Mouse (Mus musculus) intestine, embryonic 16.5 days (tissue): ENCODE measurements at regions not wholly inside any gene's neighbourhood (a gene's known extent, or its start where the extent isn't known, plus 50 kb on each side); places are given as distances from the start of the nearest gene placed in this dataset.

Source experiments
- ATAC-seq: fragments of 200-750 bp; cut with Nextera tagmentation; 2 replicates; pipeline ENCODE4 v1.8.0; 2017; ENCODE audit warnings: moderate TSS enrichment, moderate library complexity
- H3K27ac ChIP-seq: fragments of 300-500 bp; sonication (generic); 2 replicates; pipeline ENCODE4 v1.5.1; 2014; ENCODE audit warnings: mild to moderate bottlenecking, low read length
- H3K27me3 ChIP-seq: fragments of 300-500 bp; sonication (generic); replicated peaks from 2 replicates; pipeline ENCODE4 v1.6.1; 2014; ENCODE audit warnings: low read length, control low read depth, mixed read lengths; ENCODE audit not compliant: control insufficient read depth, insufficient read depth
- H3K36me3 ChIP-seq: fragments of 300-500 bp; sonication (generic); 2 replicates; pipeline ENCODE4 v1.6.1; 2014; ENCODE audit warnings: low read length, control low read depth; ENCODE audit not compliant: control insufficient read depth, insufficient read depth
- H3K4me1 ChIP-seq: fragments of 300-500 bp; sonication (generic); 2 replicates; pipeline ENCODE4 v1.6.1; 2014; ENCODE audit warnings: low read length, control low read depth, mixed read lengths; ENCODE audit not compliant: control insufficient read depth, insufficient read depth
- H3K4me2 ChIP-seq: fragments of 300-500 bp; sonication (generic); 2 replicates; pipeline ENCODE4 v1.6.1; 2014; ENCODE audit warnings: low read depth, low read length, control low read depth
- H3K4me3 ChIP-seq: fragments of 300-500 bp; sonication (generic); 2 replicates; pipeline ENCODE4 v1.5.1; 2014; ENCODE audit warnings: mild to moderate bottlenecking, low read length
- H3K9ac ChIP-seq: fragments of 300-500 bp; sonication (generic); 2 replicates; pipeline ENCODE4 v1.6.1; 2014; ENCODE audit warnings: low read depth, low read length
- H3K9me3 ChIP-seq: fragments of 300-500 bp; sonication (generic); 2 replicates; pipeline ENCODE4 v1.6.1; 2016; ENCODE audit warnings: low read length, control low read depth; ENCODE audit not compliant: control insufficient read depth
- WGBS: fragments of 180-500 bp; shearing (Covaris S2); extraction: QIAGEN DNeasy Blood & Tissue Kit; methylation state at CpG from one replicate; pipeline ENCODE4 v1.1.7; 2014; 5-methylcytosine and 5-hydroxymethylcytosine counted together

GRCm38 (mm10) chr2:124927882-124928758 is 139.8 kb upstream of the Slc24a5 start:
- no peak overlapping the region for H3K4me2 ChIP-seq
- no peaks in the 10 kb centered on the region for H3K4me1 ChIP-seq
- peak; percentile 88 for ATAC-seq
- no peak overlapping the region for H3K9ac ChIP-seq
- H3K9me3 ChIP-seq: no peaks in the 10 kb centered on the region
- no peak overlapping the region for H3K4me3 ChIP-seq
- 87% methylated on average over 10 of the region's 10 CpGs for WGBS
- no peaks in the 10 kb centered on the region for H3K27me3 ChIP-seq
- no peaks in the 10 kb centered on the region for H3K36me3 ChIP-seq
- no peak overlapping the region for H3K27ac ChIP-seq

GRCm38 (mm10) chr2:124928759-124929113 is 139.2 kb upstream of the Slc24a5 start:
- Histone ChIP-seq H3K9me3 (no peaks in the 10 kb centered on the region), H3K27ac (no peak overlapping the region), H3K4me2 (no peak overlapping the region), H3K4me3 (no peak overlapping the region), H3K4me1 (no peaks in the 10 kb centered on the region), H3K27me3 (no peaks in the 10 kb centered on the region), H3K9ac (no peak overlapping the region), H3K36me3 (no peaks in the 10 kb centered on the region)
- WGBS: 64% methylated on average over 5 of the region's 5 CpGs
- peak; percentile 64 for ATAC-seq

DNA sequence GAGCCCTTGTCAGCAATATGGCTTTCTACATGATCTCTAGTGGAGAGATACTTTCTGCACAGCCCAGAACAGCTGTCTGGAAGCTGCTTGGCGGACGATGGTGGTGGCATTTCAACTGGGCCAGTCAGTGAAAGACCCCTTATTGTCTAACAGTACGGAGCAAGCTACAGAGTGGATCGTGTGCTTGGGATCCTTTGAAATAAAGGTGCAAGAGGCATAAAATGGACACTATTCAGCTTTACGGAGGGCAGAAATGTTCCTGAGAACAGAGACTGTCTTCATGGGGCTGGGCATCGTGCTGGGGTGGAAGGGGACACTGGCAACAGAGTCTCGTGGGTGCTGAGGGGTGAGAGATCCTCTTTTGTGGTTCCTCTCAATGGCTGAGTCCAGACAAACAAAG is 137.2 kb upstream of the Slc24a5 start:
- no peak for ATAC-seq
- 76% methylated on average over 7 of the region's 7 CpGs for WGBS
- Histone ChIP-seq H3K9ac (no peak overlapping the region), H3K36me3 (no peaks in the 10 kb centered on the region), H3K9me3 (no peaks in the 10 kb centered on the region), H3K4me2 (no peak overlapping the region), H3K27me3 (no peaks in the 10 kb centered on the region), H3K27ac (no peak overlapping the region), H3K4me1 (no peaks in the 10 kb centered on the region), H3K4me3 (no peak overlapping the region)

DNA sequence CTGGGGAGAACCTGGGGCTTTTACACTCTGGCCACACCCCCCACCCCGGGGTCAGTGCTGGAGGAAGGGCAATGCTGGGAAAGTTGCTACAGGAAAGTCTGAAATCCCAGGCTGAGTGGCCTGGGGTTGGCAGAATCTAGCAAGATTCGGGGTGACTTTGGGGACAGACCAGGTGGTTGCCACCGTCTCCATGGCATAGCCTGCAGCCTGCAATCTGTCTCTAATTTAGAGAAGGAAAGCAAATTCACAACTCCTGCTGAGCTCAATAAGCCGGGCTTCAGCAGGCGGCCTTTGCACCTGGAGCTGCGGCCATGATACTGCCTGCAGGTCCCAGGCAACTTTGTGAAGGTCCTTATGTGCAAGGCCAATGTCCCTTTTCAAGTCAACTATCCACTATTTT is 135.4 kb upstream of the Slc24a5 start:
- Histone ChIP-seq H3K9me3 (no peaks in the 10 kb centered on the region), H3K36me3 (no peaks in the 10 kb centered on the region), H3K4me3 (no peak overlapping the region), H3K9ac (no peak overlapping the region), H3K27ac (no peak overlapping the region), H3K27me3 (no peaks in the 10 kb centered on the region), H3K4me1 (no peaks in the 10 kb centered on the region), H3K4me2 (no peak overlapping the region)
- no peak for ATAC-seq
- 68% methylated on average over 6 of the region's 6 CpGs for WGBS

DNA sequence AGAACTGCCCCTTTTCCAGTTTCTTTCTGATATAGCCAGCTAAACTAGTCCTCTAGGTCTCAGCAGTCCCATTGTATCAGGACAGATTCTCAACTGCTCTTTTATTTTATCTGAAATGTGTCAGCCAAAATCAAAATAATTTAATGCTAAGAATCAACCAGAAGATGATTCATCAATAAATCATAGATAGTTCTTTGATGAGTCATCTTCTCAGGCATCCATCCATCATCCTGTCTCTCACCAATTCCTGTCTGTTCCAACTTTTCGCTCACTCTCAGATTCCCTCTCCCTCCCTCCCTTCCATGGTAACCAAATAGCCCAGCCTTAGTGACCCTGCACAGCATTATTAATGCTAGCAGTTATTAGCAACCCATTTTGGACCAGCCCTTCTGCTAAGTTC is 134.0 kb upstream of the Slc24a5 start:
- no peaks in the 10 kb centered on the region for H3K36me3 ChIP-seq
- no peak for ATAC-seq
- no peaks in the 10 kb centered on the region for H3K4me1 ChIP-seq
- H3K27me3 ChIP-seq: no peaks in the 10 kb centered on the region
- no peak overlapping the region for H3K27ac ChIP-seq
- no peak overlapping the region for H3K4me2 ChIP-seq
- H3K9ac ChIP-seq: no peak overlapping the region
- no peaks in the 10 kb centered on the region for H3K9me3 ChIP-seq
- 87% methylated on average over 1 of the region's 1 CpGs for WGBS
- no peak overlapping the region for H3K4me3 ChIP-seq

DNA sequence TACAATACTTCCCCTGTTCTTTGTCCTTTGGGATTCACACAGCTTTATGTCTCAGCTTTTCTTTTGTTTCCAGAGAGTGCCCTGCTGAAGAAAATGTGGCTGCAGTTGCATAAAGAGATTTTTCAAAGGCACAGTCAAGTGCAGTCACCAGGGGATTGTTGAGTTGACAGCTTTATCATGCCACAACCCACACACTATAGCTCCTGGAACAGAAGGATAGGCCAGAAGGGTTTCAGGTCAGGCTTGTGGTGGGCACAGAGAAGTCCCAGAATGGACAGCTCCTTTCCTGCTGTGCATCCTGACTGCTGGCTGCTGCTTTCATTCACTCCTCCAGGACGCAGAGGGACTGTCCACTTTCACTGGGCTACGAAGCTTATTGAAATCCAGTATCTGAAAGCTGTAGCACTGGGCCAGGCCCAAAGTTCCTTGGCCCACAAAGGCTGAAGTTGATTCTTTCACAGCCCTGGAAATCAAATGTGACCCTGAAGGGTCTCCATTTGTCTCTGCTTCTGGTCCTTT is 119.6 kb upstream of the Slc24a5 start:
- Histone ChIP-seq H3K9ac (no peak overlapping the region), H3K9me3 (no peaks in the 10 kb centered on the region), H3K27ac (no peak overlapping the region), H3K4me1 (no peaks in the 10 kb centered on the region), H3K4me3 (no peak overlapping the region), H3K36me3 (no peaks in the 10 kb centered on the region), H3K27me3 (no peaks in the 10 kb centered on the region), H3K4me2 (no peak overlapping the region)
- 55% methylated on average over 2 of the region's 2 CpGs for WGBS
- no peak for ATAC-seq

- 48% methylated on average over 9 of the region's 9 CpGs for WGBS
- Histone ChIP-seq H3K4me1 (no peaks in the 10 kb centered on the region), H3K9me3 (no peaks in the 10 kb centered on the region), H3K4me3 (no peak overlapping the region), H3K36me3 (no peaks in the 10 kb centered on the region), H3K4me2 (no peak overlapping the region), H3K27ac (no peak overlapping the region), H3K27me3 (no peaks in the 10 kb centered on the region), H3K9ac (no peak overlapping the region)
- no peak for ATAC-seq
Observed at GRCm38 (mm10) chr2:124948812-124949211, 119.1 kb upstream of the Slc24a5 start.

- WGBS: 59% methylated on average over 4 of the region's 4 CpGs
- H3K27ac ChIP-seq: no peak overlapping the region
- H3K4me2 ChIP-seq: no peak overlapping the region
- H3K4me1 ChIP-seq: no peaks in the 10 kb centered on the region
- ATAC-seq: no peak
- H3K36me3 ChIP-seq: no peaks in the 10 kb centered on the region
- H3K9me3 ChIP-seq: no peaks in the 10 kb centered on the region
- no peaks in the 10 kb centered on the region for H3K27me3 ChIP-seq
- H3K9ac ChIP-seq: no peak overlapping the region
- no peak overlapping the region for H3K4me3 ChIP-seq
Observed at GRCm38 (mm10) chr2:124952212-124952611, 115.7 kb upstream of the Slc24a5 start.

GRCm38 (mm10) chr2:124953015-124953414 is 114.9 kb upstream of the Slc24a5 start:
- Histone ChIP-seq H3K4me3 (no peak overlapping the region), H3K9ac (no peak overlapping the region), H3K4me1 (no peaks in the 10 kb centered on the region), H3K9me3 (no peaks in the 10 kb centered on the region), H3K27me3 (no peaks in the 10 kb centered on the region), H3K36me3 (no peaks in the 10 kb centered on the region), H3K4me2 (no peak overlapping the region), H3K27ac (no peak overlapping the region)
- 66% methylated on average over 5 of the region's 5 CpGs for WGBS
- no peak for ATAC-seq

DNA sequence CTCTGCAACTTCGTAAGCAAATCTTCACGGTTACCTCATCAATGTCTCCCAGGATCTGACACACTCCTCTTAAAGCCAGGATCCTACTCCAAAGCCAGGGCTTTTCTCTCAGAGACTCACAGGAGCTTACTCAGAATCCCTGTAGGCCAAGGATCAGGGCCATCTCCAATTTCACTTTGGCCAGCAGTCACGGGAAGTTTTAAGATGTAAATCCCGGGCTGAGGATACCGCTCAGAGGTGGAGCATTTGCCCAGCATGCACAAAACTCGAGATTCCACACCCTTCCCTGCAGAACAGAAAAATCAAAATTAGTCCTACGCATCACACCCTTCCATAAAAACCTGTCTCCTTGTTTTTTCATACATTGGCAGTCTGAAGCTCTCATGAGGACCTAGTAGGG is 112.1 kb upstream of the Slc24a5 start:
- WGBS: 53% methylated on average over 7 of the region's 7 CpGs
- H3K4me2 ChIP-seq: no peak overlapping the region
- no peaks in the 10 kb centered on the region for H3K4me1 ChIP-seq
- no peaks in the 10 kb centered on the region for H3K9me3 ChIP-seq
- no peak overlapping the region for H3K27ac ChIP-seq
- no peaks in the 10 kb centered on the region for H3K36me3 ChIP-seq
- H3K4me3 ChIP-seq: no peak overlapping the region
- no peak overlapping the region for H3K9ac ChIP-seq
- no peaks in the 10 kb centered on the region for H3K27me3 ChIP-seq
- ATAC-seq: no peak
